Mouse (Mus musculus) CH12.LX (cell line): ENCODE results near the gene Cacna1c. TPM values are rescaled to one million over a fixed set of nuclear protein-coding genes. Genes with fewer than 3 reads are reported as not detected.
A peak's percentile ranks its signal among the peaks of the same experiment; 100 is the strongest.

Source experiments
- DNase-seq: peaks from one replicate; pipeline ENCODE4 v3.0.0-alpha.2; 2013; ENCODE audit errors: extremely low read depth
- H3K27ac ChIP-seq: 2 replicates; pipeline ENCODE4 v1.5.1; 2012; ENCODE audit warnings: low read depth, mild to moderate bottlenecking, control low read depth, moderate library complexity; ENCODE audit not compliant: insufficient read depth
- H3K27me3 ChIP-seq: replicated peaks from 2 replicates; pipeline ENCODE3; 2012; ENCODE audit warnings: inconsistent platforms
- H3K36me3 ChIP-seq, 2 experiments: replicated peaks in 1 of 2; 2 replicates each; pipeline versions ENCODE3 to v1.6.1; 2012; ENCODE audit warnings: inconsistent platforms in 1 of 2, low read length in 1 of 2, mild to moderate bottlenecking in 1 of 2, mixed read lengths in 1 of 2, moderate library complexity in 1 of 2; ENCODE audit not compliant: control insufficient read depth in 1 of 2, insufficient read depth in 1 of 2
- H3K4me1 ChIP-seq, 2 experiments: 2 replicates each; pipeline ENCODE4 v1.6.1; 2012; ENCODE audit warnings: inconsistent platforms in 1 of 2, moderate library complexity in 1 of 2; ENCODE audit not compliant: insufficient read depth in 2 of 2, control insufficient read depth in 1 of 2
- H3K4me2 ChIP-seq: 2 replicates; pipeline ENCODE4 v1.6.1; 2012; ENCODE audit warnings: low read depth, mild to moderate bottlenecking, control low read depth; ENCODE audit not compliant: poor library complexity, insufficient read depth, severe bottlenecking
- H3K4me3 ChIP-seq, 3 experiments: fragments of 150-350 bp in 1 of 3; sonication (generic) in 1 of 3; replicated peaks in 1 of 3; 2 replicates each; pipeline versions ENCODE3 to v1.5.1; 2011 to 2012; ENCODE audit warnings: low read depth in 2 of 3, low read length in 2 of 3, mild to moderate bottlenecking in 2 of 3, moderate library complexity in 2 of 3, control low read depth in 1 of 3, improper control_type of control experiment in 1 of 3, inconsistent platforms in 1 of 3, mixed read lengths in 1 of 3; ENCODE audit not compliant: poor library complexity in 1 of 3
- H3K79me2 ChIP-seq: replicated peaks from 2 replicates; pipeline ENCODE4 v1.6.1; 2012; ENCODE audit warnings: mild to moderate bottlenecking, moderate library complexity; ENCODE audit not compliant: control insufficient read depth, poor library complexity, insufficient read depth, severe bottlenecking; ENCODE audit errors: extremely low read depth
- H3K9ac ChIP-seq: 2 replicates; pipeline ENCODE4 v1.6.1; 2012; ENCODE audit warnings: low read depth, mild to moderate bottlenecking, control low read depth, moderate library complexity; ENCODE audit not compliant: insufficient read depth
- H3K9me3 ChIP-seq: replicated peaks from 2 replicates; pipeline ENCODE3; 2012; ENCODE audit warnings: low read length, inconsistent platforms, mixed read lengths
- CHD2 ChIP-seq: IDR thresholded peaks from 2 replicates; pipeline ENCODE4 v1.6.1; 2011; ENCODE audit warnings: low read length, improper control_type of control experiment
- CTCF ChIP-seq, 2 experiments: IDR thresholded peaks in 1 of 2; conservative IDR thresholded peaks in 1 of 2; 2 replicates each; pipeline ENCODE4 v1.5.1; 2011 to 2012; ENCODE audit warnings: low read depth in 2 of 2, low read length in 2 of 2, improper control_type of control experiment in 1 of 2, inconsistent platforms in 1 of 2, mild to moderate bottlenecking in 1 of 2, moderate library complexity in 1 of 2
- GABPA ChIP-seq: IDR thresholded peaks from 2 replicates; pipeline ENCODE4 v1.6.1; 2012; ENCODE audit warnings: low read depth, low read length, improper control_type of control experiment, inconsistent platforms; ENCODE audit not compliant: insufficient replicate concordance
- HCFC1 ChIP-seq: IDR thresholded peaks from 2 replicates; pipeline ENCODE4 v1.6.1; 2012; ENCODE audit warnings: low read depth, mild to moderate bottlenecking, inconsistent platforms, low read length, improper control_type of control experiment
- IRF4 ChIP-seq: IDR thresholded peaks from 2 replicates; pipeline ENCODE4 v1.6.1; 2014; ENCODE audit warnings: low read depth, mild to moderate bottlenecking, inconsistent platforms, low read length, improper control_type of control experiment
- JUND ChIP-seq: conservative IDR thresholded peaks from 2 replicates; pipeline ENCODE4 v1.6.1; 2011; ENCODE audit warnings: low read depth, low read length, improper control_type of control experiment
- KAT2A ChIP-seq: IDR thresholded peaks from 2 replicates; pipeline ENCODE4 v1.6.1; 2012; ENCODE audit warnings: low read length, improper control_type of control experiment, inconsistent platforms; ENCODE audit not compliant: insufficient replicate concordance
- MAFK ChIP-seq: IDR thresholded peaks from 2 replicates; pipeline ENCODE4 v1.6.1; 2011; ENCODE audit warnings: low read length, improper control_type of control experiment; ENCODE audit not compliant: insufficient replicate concordance
- MAX ChIP-seq: IDR thresholded peaks from 2 replicates; pipeline ENCODE4 v1.6.1; 2011; ENCODE audit warnings: low read length, improper control_type of control experiment
- MAZ ChIP-seq: IDR thresholded peaks from 2 replicates; pipeline ENCODE4 v1.6.1; 2012; ENCODE audit warnings: low read depth, mild to moderate bottlenecking, inconsistent platforms, low read length, improper control_type of control experiment, moderate library complexity
- MEF2A ChIP-seq: IDR thresholded peaks from 2 replicates; pipeline ENCODE4 v1.6.1; 2014; ENCODE audit warnings: low read depth, mild to moderate bottlenecking, inconsistent platforms, low read length, improper control_type of control experiment, borderline replicate concordance
- MXI1 ChIP-seq: IDR thresholded peaks from 2 replicates; pipeline ENCODE4 v1.6.1; 2011; ENCODE audit warnings: mild to moderate bottlenecking, low read depth, low read length, improper control_type of control experiment
- MYC ChIP-seq: IDR thresholded peaks from 2 replicates; pipeline ENCODE4 v1.6.1; 2011; ENCODE audit warnings: low read depth, mild to moderate bottlenecking, improper control_type of control experiment, low read length
- POLR2AphosphoS2 ChIP-seq: IDR thresholded peaks from 2 replicates; pipeline ENCODE4 v1.6.1; 2011; ENCODE audit warnings: low read depth, low read length, improper control_type of control experiment
- RAD21 ChIP-seq: IDR thresholded peaks from 2 replicates; pipeline ENCODE4 v1.6.1; 2011; ENCODE audit warnings: low read depth, mild to moderate bottlenecking, low read length, improper control_type of control experiment, moderate library complexity
- RCOR1 ChIP-seq: conservative IDR thresholded peaks from 2 replicates; pipeline ENCODE4 v1.6.1; 2012; ENCODE audit warnings: low read depth, mild to moderate bottlenecking, inconsistent platforms, low read length, improper control_type of control experiment
- SIN3A ChIP-seq: IDR thresholded peaks from 2 replicates; pipeline ENCODE4 v1.6.1; 2012; ENCODE audit warnings: low read length, improper control_type of control experiment, inconsistent platforms
- SMC3 ChIP-seq: IDR thresholded peaks from 2 replicates; pipeline ENCODE4 v1.6.1; 2011; ENCODE audit warnings: low read depth, low read length, improper control_type of control experiment
- TBP ChIP-seq: conservative IDR thresholded peaks from 2 replicates; pipeline ENCODE4 v1.6.1; 2011; ENCODE audit warnings: low read depth, low read length, improper control_type of control experiment
- TCF12 ChIP-seq: IDR thresholded peaks from 2 replicates; pipeline ENCODE4 v1.6.1; 2014; ENCODE audit warnings: low read depth, mild to moderate bottlenecking, inconsistent platforms, low read length, improper control_type of control experiment
- UBTF ChIP-seq: IDR thresholded peaks from 2 replicates; pipeline ENCODE4 v1.6.1; 2012; ENCODE audit warnings: low read depth, mild to moderate bottlenecking, inconsistent platforms, low read length, improper control_type of control experiment, moderate library complexity
- USF1 ChIP-seq: IDR thresholded peaks from 2 replicates; pipeline ENCODE4 v1.6.1; 2014; ENCODE audit warnings: low read depth, mild to moderate bottlenecking, inconsistent platforms, low read length, improper control_type of control experiment
- USF2 ChIP-seq: conservative IDR thresholded peaks from 2 replicates; pipeline ENCODE4 v1.6.1; 2011; ENCODE audit warnings: low read depth, low read length, improper control_type of control experiment
- ZC3H11A ChIP-seq: IDR thresholded peaks from 2 replicates; pipeline ENCODE4 v1.6.1; 2012; ENCODE audit warnings: low read depth, mild to moderate bottlenecking, inconsistent platforms, low read length, improper control_type of control experiment
- ZMIZ1 ChIP-seq: IDR thresholded peaks from 2 replicates; pipeline ENCODE4 v1.6.1; 2012; ENCODE audit warnings: low read depth, mild to moderate bottlenecking, inconsistent platforms, low read length, improper control_type of control experiment
- dilution Hi-C: fragments of 300-500 bp; cut with MboI; formaldehyde crosslinking; loops from 2 replicates; pipeline ENCODE4 v1.14.3; 2020; ENCODE audit warnings: low sequenced_read_pairs; ENCODE audit not compliant: extremely low pct_unique_long_range_greater_than_20kb, extremely low pct_ligation_motif_present
- in situ Hi-C: fragments of 300-500 bp; cut with MboI; formaldehyde crosslinking; loops from 3 replicates; pipeline ENCODE4 v1.14.3; 2019; ENCODE audit warnings: low sequenced_read_pairs, low pct_ligation_motif_present, low pct_unique_long_range_greater_than_20kb, mixed read lengths
- polyA plus RNA-seq: library from polyadenylated mRNA; unstranded; fragments of >175 nt; gene quantifications from 2 replicates; pipeline ENCODE4 v1.2.1, GENCODE M21; 2012; ENCODE audit warnings: low read depth; ENCODE audit not compliant: insufficient read length
- total RNA-seq, 2 experiments: library from RNA; depleted of rRNA; stranded (reverse); fragments of 300-350 nt in 1 of 2; fragments of >200 nt in 1 of 2; gene quantifications; 2 replicates each; pipeline ENCODE4 v1.2.3; 2012 to 2014

Cacna1c gene
- total and polyA plus RNA-seq, 3 experiments: 0.04 TPM; not detected in 2

GRCm38 (mm10) chr6:118922328-118923211 lies 273.6 kb downstream of the Cacna1c start:
- Histone ChIP-seq H3K4me2 (no peak overlapping the region), H3K36me3 (no peaks in the 10 kb centered on the region), H3K27ac (no peak overlapping the region), H3K79me2 (no peaks in the 10 kb centered on the region), H3K9ac (no peak overlapping the region), H3K27me3 (peaks cover 84% of the 10 kb centered on the region), H3K4me3 (no peak overlapping the region), H3K4me1 (no peaks in the 10 kb centered on the region), H3K9me3 (no peaks in the 10 kb centered on the region)
- TF ChIP-seq SMC3: peak; percentile 72
- peak; percentile 64 for TF ChIP-seq RAD21
- TF ChIP-seq USF2: no peak
- no peak for TF ChIP-seq CHD2
- no peak for TF ChIP-seq KAT2A
- TF ChIP-seq MYC: no peak
- TF ChIP-seq CTCF (conservative IDR thresholded peaks at IDR 0.05 in 1 of 2, IDR thresholded peaks at IDR 0.05 in 1 of 2; ENCODE audit: low read depth in 2 of 2, low read length in 2 of 2): peak; percentile 81 to 94
- dilution Hi-C loops (no loop called here), in situ Hi-C loops (no loop called here)
- peak; percentile 49 for DNase-seq

DNA sequence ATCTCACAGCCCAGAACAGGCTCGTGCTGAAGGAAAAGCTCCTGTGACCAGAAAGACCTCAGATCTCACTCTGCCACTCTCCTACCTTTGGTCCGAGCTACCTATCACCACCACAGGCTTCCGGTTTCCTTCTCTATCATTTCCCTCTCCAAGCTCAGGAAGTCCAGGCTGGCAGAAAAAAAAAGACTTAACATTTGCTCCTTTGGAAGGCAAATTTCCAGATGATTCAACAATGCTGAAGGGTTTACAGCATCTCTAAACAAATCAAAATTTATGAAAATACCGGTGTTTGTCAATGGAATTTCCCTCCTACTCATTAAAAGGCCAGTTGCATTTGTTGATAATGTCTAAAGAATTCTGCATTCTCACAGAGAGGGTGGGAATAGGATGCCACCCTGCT lies 288.0 kb downstream of the Cacna1c start:
- H3K9me3 ChIP-seq: peaks cover 11% of the 10 kb centered on the region
- no peak overlapping the region for H3K27ac ChIP-seq
- H3K36me3 ChIP-seq: no peaks in the 10 kb centered on the region
- DNase-seq: no peak
- TF ChIP-seq USF1: no peak
- no peak for TF ChIP-seq MAX
- no peak for TF ChIP-seq UBTF
- TF ChIP-seq MEF2A: no peak
- TF ChIP-seq MAFK: no peak
- no peak for TF ChIP-seq ZC3H11A
- TF ChIP-seq, all 38 proteins: peak for 0
- Histone ChIP-seq H3K9ac (no peak overlapping the region), H3K4me2 (no peak overlapping the region), H3K4me1 (no peaks in the 10 kb centered on the region), H3K27me3 (peaks cover 89% of the 10 kb centered on the region), H3K4me3 (no peak overlapping the region), H3K79me2 (no peaks in the 10 kb centered on the region)
- in situ Hi-C loops: no loop called here
- dilution Hi-C loops: no loop called here

DNA sequence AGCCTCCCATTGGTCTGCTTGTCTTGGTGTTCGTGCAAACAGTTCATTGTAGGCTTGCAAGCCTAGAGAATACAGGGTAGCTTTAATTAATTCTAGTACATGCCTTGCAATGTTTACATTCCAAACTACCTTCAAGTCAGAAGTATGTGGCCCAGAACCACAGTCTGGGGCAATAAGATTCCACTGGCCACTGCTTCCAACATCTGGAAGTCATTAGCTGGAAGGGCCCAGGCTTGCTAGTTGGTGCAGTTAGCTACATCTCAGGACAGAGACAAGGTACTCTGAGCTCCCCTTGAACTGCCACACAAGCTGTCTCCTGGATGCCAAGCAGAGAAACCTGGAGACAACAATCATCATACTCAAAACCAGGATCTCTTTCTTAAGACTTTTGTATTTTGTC lies 288.5 kb downstream of the Cacna1c start:
- Histone ChIP-seq H3K4me1 (no peaks in the 10 kb centered on the region), H3K36me3 (no peaks in the 10 kb centered on the region), H3K27ac (no peak overlapping the region), H3K4me3 (no peak overlapping the region), H3K79me2 (no peaks in the 10 kb centered on the region), H3K9me3 (peaks cover 11% of the 10 kb centered on the region), H3K27me3 (peaks cover 89% of the 10 kb centered on the region), H3K9ac (no peak overlapping the region), H3K4me2 (no peak overlapping the region)
- no peak for DNase-seq
- in situ Hi-C loops: no loop called here
- dilution Hi-C loops: no loop called here
- TF ChIP-seq RCOR1 (no peak), IRF4 (no peak), HCFC1 (no peak), KAT2A (no peak), GABPA (no peak), MXI1 (no peak), POLR2AphosphoS2 (no peak), TCF12 (no peak), ZC3H11A (no peak), MAFK (no peak), MAZ (no peak), RAD21 (no peak), SIN3A (no peak), ZMIZ1 (no peak), TBP (no peak), JUND (no peak), MAX (no peak), UBTF (no peak)
